Mouse (Mus musculus): ENCODE measurements around the gene Lmbrd2. TPM values are rescaled to one million over a fixed set of nuclear protein-coding genes. Genes with fewer than 3 reads are reported as not detected.

Gene Lmbrd2
- total RNA-seq, 1 experiment: 24.1 TPM

GRCm38 (mm10) chr15:9111648-9112047, 28.7 kb upstream of the Lmbrd2 start:
- Histone ChIP-seq H3K4me3 (ENCODE audit: insufficient read depth in 1 of 2, low read depth in 1 of 2, low read length in 2 of 2, poor library complexity in 1 of 2, severe bottlenecking in 1 of 2) (no peak overlapping the region), H3K4me1 (ENCODE audit: control insufficient read depth in 2 of 2, insufficient read depth in 2 of 2, low read length in 2 of 2, poor library complexity in 1 of 2) (no peaks in the 10 kb centered on the region), H3K27ac (ENCODE audit: insufficient read depth, low read depth, low read length, poor library complexity, severe bottlenecking) (no peak overlapping the region), H3K9me3 (ENCODE audit: control insufficient read depth, insufficient read depth, low read depth, low read length) (no peaks in the 10 kb centered on the region), H3K36me3 (ENCODE audit: control insufficient read depth, insufficient read depth, low read length, poor library complexity, severe bottlenecking) (peaks cover 18% of the 10 kb centered on the region), H3K9ac (ENCODE audit: insufficient read depth, low read depth, low read length, poor library complexity, severe bottlenecking) (no peak overlapping the region)
- no peak for DNase-seq (ENCODE audit: low read depth, low spot score)
- in situ Hi-C loops (cut with MboI; ENCODE audit: low sequenced_read_pairs in 2 of 2, unreplicated experiment in 2 of 2): no loop called here
- no peak for TF ChIP-seq CHD2 (IDR thresholded peaks at IDR 0.05; ENCODE audit: low read depth, low read length)
- TF ChIP-seq HCFC1 (IDR thresholded peaks at IDR 0.05; ENCODE audit: borderline replicate concordance, insufficient read depth, low read length): no peak
- TF ChIP-seq ZC3H11A (IDR thresholded peaks at IDR 0.05; ENCODE audit: borderline replicate concordance, low read depth, low read length): no peak
- TF ChIP-seq ZNF384 (IDR thresholded peaks at IDR 0.05; ENCODE audit: low read depth, low read length): no peak
- TF ChIP-seq MAFK (IDR thresholded peaks at IDR 0.05; ENCODE audit: insufficient read depth, low read depth, low read length): no peak

GRCm38 (mm10) chr15:9113556-9113955, 26.8 kb upstream of the Lmbrd2 start:
- DNase-seq (ENCODE audit: low read depth, low spot score): no peak
- H3K27ac ChIP-seq (ENCODE audit: insufficient read depth, low read depth, low read length, poor library complexity, severe bottlenecking): no peak overlapping the region
- H3K4me3 ChIP-seq (ENCODE audit: insufficient read depth in 1 of 2, low read depth in 1 of 2, low read length in 2 of 2, poor library complexity in 1 of 2, severe bottlenecking in 1 of 2): no peak overlapping the region
- no peak overlapping the region for H3K9ac ChIP-seq (ENCODE audit: insufficient read depth, low read depth, low read length, poor library complexity, severe bottlenecking)
- H3K36me3 ChIP-seq (ENCODE audit: control insufficient read depth, insufficient read depth, low read length, poor library complexity, severe bottlenecking): peaks cover 15% of the 10 kb centered on the region
- TF ChIP-seq ZC3H11A (IDR thresholded peaks at IDR 0.05; ENCODE audit: borderline replicate concordance, low read depth, low read length) (no peak), ZNF384 (IDR thresholded peaks at IDR 0.05; ENCODE audit: low read depth, low read length) (no peak), MAFK (IDR thresholded peaks at IDR 0.05; ENCODE audit: insufficient read depth, low read depth, low read length) (no peak), HCFC1 (IDR thresholded peaks at IDR 0.05; ENCODE audit: borderline replicate concordance, insufficient read depth, low read length) (no peak)
- in situ Hi-C loops (cut with MboI; ENCODE audit: low sequenced_read_pairs in 2 of 2, unreplicated experiment in 2 of 2): no loop called here
- no peaks in the 10 kb centered on the region for H3K4me1 ChIP-seq (ENCODE audit: control insufficient read depth in 2 of 2, insufficient read depth in 2 of 2, low read length in 2 of 2, poor library complexity in 1 of 2)
- H3K9me3 ChIP-seq (ENCODE audit: control insufficient read depth, insufficient read depth, low read depth, low read length): no peaks in the 10 kb centered on the region

GRCm38 (mm10) chr15:9114131-9114530, 26.2 kb upstream of the Lmbrd2 start:
- in situ Hi-C loops (cut with MboI; ENCODE audit: low sequenced_read_pairs in 2 of 2, unreplicated experiment in 2 of 2): no loop called here
- Histone ChIP-seq H3K9ac (ENCODE audit: insufficient read depth, low read depth, low read length, poor library complexity, severe bottlenecking) (no peak overlapping the region), H3K27ac (ENCODE audit: insufficient read depth, low read depth, low read length, poor library complexity, severe bottlenecking) (no peak overlapping the region), H3K4me1 (ENCODE audit: control insufficient read depth in 2 of 2, insufficient read depth in 2 of 2, low read length in 2 of 2, poor library complexity in 1 of 2) (no peaks in the 10 kb centered on the region), H3K36me3 (ENCODE audit: control insufficient read depth, insufficient read depth, low read length, poor library complexity, severe bottlenecking) (peaks cover 20% of the 10 kb centered on the region), H3K9me3 (ENCODE audit: control insufficient read depth, insufficient read depth, low read depth, low read length) (no peaks in the 10 kb centered on the region), H3K4me3 (ENCODE audit: insufficient read depth in 1 of 2, low read depth in 1 of 2, low read length in 2 of 2, poor library complexity in 1 of 2, severe bottlenecking in 1 of 2) (no peak overlapping the region)
- DNase-seq (ENCODE audit: low read depth, low spot score): no peak
- TF ChIP-seq HCFC1 (IDR thresholded peaks at IDR 0.05; ENCODE audit: borderline replicate concordance, insufficient read depth, low read length): no peak
- no peak for TF ChIP-seq ZC3H11A (IDR thresholded peaks at IDR 0.05; ENCODE audit: borderline replicate concordance, low read depth, low read length)
- no peak for TF ChIP-seq CHD2 (IDR thresholded peaks at IDR 0.05; ENCODE audit: low read depth, low read length)
- no peak for TF ChIP-seq MAFK (IDR thresholded peaks at IDR 0.05; ENCODE audit: insufficient read depth, low read depth, low read length)
- no peak for TF ChIP-seq ZNF384 (IDR thresholded peaks at IDR 0.05; ENCODE audit: low read depth, low read length)

GRCm38 (mm10) chr15:9114599-9114998, 25.8 kb upstream of the Lmbrd2 start:
- Histone ChIP-seq H3K4me3 (ENCODE audit: insufficient read depth in 1 of 2, low read depth in 1 of 2, low read length in 2 of 2, poor library complexity in 1 of 2, severe bottlenecking in 1 of 2) (no peak overlapping the region), H3K27ac (ENCODE audit: insufficient read depth, low read depth, low read length, poor library complexity, severe bottlenecking) (no peak overlapping the region), H3K36me3 (ENCODE audit: control insufficient read depth, insufficient read depth, low read length, poor library complexity, severe bottlenecking) (peaks cover 21% of the 10 kb centered on the region), H3K4me1 (ENCODE audit: control insufficient read depth in 2 of 2, insufficient read depth in 2 of 2, low read length in 2 of 2, poor library complexity in 1 of 2) (no peaks in the 10 kb centered on the region), H3K9me3 (ENCODE audit: control insufficient read depth, insufficient read depth, low read depth, low read length) (no peaks in the 10 kb centered on the region), H3K9ac (ENCODE audit: insufficient read depth, low read depth, low read length, poor library complexity, severe bottlenecking) (no peak overlapping the region)
- in situ Hi-C loops (cut with MboI; ENCODE audit: low sequenced_read_pairs in 2 of 2, unreplicated experiment in 2 of 2): no loop called here
- TF ChIP-seq ZC3H11A (IDR thresholded peaks at IDR 0.05; ENCODE audit: borderline replicate concordance, low read depth, low read length) (no peak), ZNF384 (IDR thresholded peaks at IDR 0.05; ENCODE audit: low read depth, low read length) (no peak), MAFK (IDR thresholded peaks at IDR 0.05; ENCODE audit: insufficient read depth, low read depth, low read length) (no peak), HCFC1 (IDR thresholded peaks at IDR 0.05; ENCODE audit: borderline replicate concordance, insufficient read depth, low read length) (no peak), CHD2 (IDR thresholded peaks at IDR 0.05; ENCODE audit: low read depth, low read length) (no peak)
- DNase-seq (ENCODE audit: low read depth, low spot score): no peak

GRCm38 (mm10) chr15:9118852-9119251, 21.5 kb upstream of the Lmbrd2 start:
- TF ChIP-seq HCFC1 (IDR thresholded peaks at IDR 0.05; ENCODE audit: borderline replicate concordance, insufficient read depth, low read length): no peak
- no peak for TF ChIP-seq ZC3H11A (IDR thresholded peaks at IDR 0.05; ENCODE audit: borderline replicate concordance, low read depth, low read length)
- TF ChIP-seq ZNF384 (IDR thresholded peaks at IDR 0.05; ENCODE audit: low read depth, low read length): no peak
- TF ChIP-seq CHD2 (IDR thresholded peaks at IDR 0.05; ENCODE audit: low read depth, low read length): no peak
- no peak for TF ChIP-seq MAFK (IDR thresholded peaks at IDR 0.05; ENCODE audit: insufficient read depth, low read depth, low read length)
- DNase-seq (ENCODE audit: low read depth, low spot score): no peak
- no peak overlapping the region for H3K27ac ChIP-seq (ENCODE audit: insufficient read depth, low read depth, low read length, poor library complexity, severe bottlenecking)
- no peaks in the 10 kb centered on the region for H3K9me3 ChIP-seq (ENCODE audit: control insufficient read depth, insufficient read depth, low read depth, low read length)
- no peaks in the 10 kb centered on the region for H3K4me1 ChIP-seq (ENCODE audit: control insufficient read depth in 2 of 2, insufficient read depth in 2 of 2, low read length in 2 of 2, poor library complexity in 1 of 2)
- in situ Hi-C loops (cut with MboI; ENCODE audit: low sequenced_read_pairs in 2 of 2, unreplicated experiment in 2 of 2): no loop called here
- no peak overlapping the region for H3K4me3 ChIP-seq (ENCODE audit: insufficient read depth in 1 of 2, low read depth in 1 of 2, low read length in 2 of 2, poor library complexity in 1 of 2, severe bottlenecking in 1 of 2)
- H3K9ac ChIP-seq (ENCODE audit: insufficient read depth, low read depth, low read length, poor library complexity, severe bottlenecking): no peak overlapping the region
- H3K36me3 ChIP-seq (ENCODE audit: control insufficient read depth, insufficient read depth, low read length, poor library complexity, severe bottlenecking): peaks cover 33% of the 10 kb centered on the region

All from ES-E14 (cell line).